Mouse (Mus musculus) gastrocnemius, adult 2 months (tissue): ENCODE data around the gene Gm20388. TPM values are rescaled to one million over a fixed set of nuclear protein-coding genes. Genes with fewer than 3 reads are reported as not detected.
A peak's percentile ranks its signal among the peaks of the same experiment; 100 is the strongest.
"Not testable (repeated sequence)": the region's sequence is repeated elsewhere in the genome, so short reads cannot be mapped to it uniquely, and the experiment has no call there.

Source experiments
- DNase-seq: peaks from one replicate; pipeline ENCODE4 v3.0.0; 2022
- H3K27ac ChIP-seq: fragments of 200-600 bp; 2 replicates; pipeline ENCODE4 v1.8.1; 2022; ENCODE audit warnings: mild to moderate bottlenecking
- H3K4me3 ChIP-seq: fragments of 200-600 bp; 2 replicates; pipeline ENCODE4 v1.8.1; 2022; ENCODE audit warnings: mild to moderate bottlenecking, moderate library complexity
- CTCF ChIP-seq: fragments of 200-600 bp; IDR thresholded peaks from 2 replicates; pipeline ENCODE4 v1.8.1; 2022; ENCODE audit warnings: antibody characterized with exemption, mild to moderate bottlenecking, moderate library complexity
- intact Hi-C: fragments of 180-260 bp; cut with DNase I; formaldehyde crosslinking; loops from one replicate; pipeline ENCODE4 v1.15.1; 2025
- total RNA-seq, 2 experiments: library from RNA; stranded (reverse); gene quantifications; 2 replicates each; pipeline ENCODE4 v1.2.3; 2021

The Gm20388 gene
- total RNA-seq, 2 experiments from 2014 or later: 6.1 to 15.0 TPM

DNA sequence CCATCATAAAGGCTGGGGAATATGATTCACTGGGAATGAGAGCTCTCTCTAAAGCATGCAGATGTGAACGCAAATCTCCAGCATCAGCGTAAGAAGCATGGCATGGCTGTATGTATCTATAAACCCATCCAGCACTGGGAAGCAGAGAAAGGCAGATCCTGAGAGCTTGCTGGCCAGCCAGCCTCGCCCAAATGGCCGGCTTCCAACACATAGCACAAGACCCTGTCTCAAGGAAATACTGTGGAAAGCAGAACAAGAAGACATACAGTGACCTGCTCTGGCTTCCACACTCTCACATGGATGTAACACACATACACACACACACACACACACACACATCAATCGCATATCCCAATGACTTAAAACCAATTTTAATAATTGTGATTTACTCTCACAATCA, 4252.6 kb downstream of the Gm20388 start:
- no peak for TF ChIP-seq CTCF
- Histone ChIP-seq H3K4me3 (no peak overlapping the region), H3K27ac (no peak overlapping the region)
- intact Hi-C loops: no loop called here
- no peak for DNase-seq

DNA sequence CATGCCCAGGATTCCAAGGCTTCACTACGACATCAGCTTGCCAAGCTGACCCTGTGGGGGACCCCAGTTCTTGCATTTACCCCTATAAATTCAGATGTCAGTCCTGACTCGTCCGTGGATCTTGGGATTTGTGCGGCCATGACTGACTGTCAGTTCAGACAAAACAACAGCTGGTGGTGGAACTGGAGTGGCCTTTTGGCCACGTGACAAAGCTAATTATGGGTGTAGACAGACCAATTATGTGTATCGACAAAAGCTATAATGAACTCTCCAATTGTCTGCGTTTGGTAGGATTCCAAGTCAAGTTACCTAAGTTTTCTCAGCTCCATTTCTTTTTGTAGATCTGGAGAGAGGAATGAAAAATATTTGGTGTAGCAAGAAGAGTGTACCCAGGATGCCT, 4259.1 kb downstream of the Gm20388 start:
- no peak overlapping the region for H3K27ac ChIP-seq
- no peak for TF ChIP-seq CTCF
- H3K4me3 ChIP-seq: no peak overlapping the region
- no peak for DNase-seq
- intact Hi-C loops: no loop called here

DNA sequence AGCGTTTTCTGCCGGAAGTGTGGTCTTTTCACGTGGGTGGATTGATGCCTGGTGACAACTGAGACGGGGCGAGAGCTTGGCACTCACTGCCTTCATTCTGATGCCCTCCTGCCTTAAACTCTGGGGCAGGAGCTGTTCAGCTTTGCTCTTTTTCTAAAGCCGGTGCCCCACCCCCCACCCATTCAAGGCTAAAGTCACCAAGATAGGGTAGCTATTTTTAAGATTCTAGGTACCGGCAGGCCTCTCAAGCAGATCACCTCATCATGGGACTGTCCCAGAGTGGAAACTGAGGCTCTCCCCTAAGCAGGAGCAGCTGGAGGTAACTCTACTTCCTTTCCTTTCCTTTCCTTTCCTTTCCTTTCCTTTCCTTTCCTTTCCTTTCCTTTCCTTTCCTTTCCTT, 4260.0 kb downstream of the Gm20388 start:
- no peak overlapping the region for H3K27ac ChIP-seq
- no peak for TF ChIP-seq CTCF
- no peak overlapping the region for H3K4me3 ChIP-seq
- no peak for DNase-seq
- intact Hi-C loops: no loop called here

DNA sequence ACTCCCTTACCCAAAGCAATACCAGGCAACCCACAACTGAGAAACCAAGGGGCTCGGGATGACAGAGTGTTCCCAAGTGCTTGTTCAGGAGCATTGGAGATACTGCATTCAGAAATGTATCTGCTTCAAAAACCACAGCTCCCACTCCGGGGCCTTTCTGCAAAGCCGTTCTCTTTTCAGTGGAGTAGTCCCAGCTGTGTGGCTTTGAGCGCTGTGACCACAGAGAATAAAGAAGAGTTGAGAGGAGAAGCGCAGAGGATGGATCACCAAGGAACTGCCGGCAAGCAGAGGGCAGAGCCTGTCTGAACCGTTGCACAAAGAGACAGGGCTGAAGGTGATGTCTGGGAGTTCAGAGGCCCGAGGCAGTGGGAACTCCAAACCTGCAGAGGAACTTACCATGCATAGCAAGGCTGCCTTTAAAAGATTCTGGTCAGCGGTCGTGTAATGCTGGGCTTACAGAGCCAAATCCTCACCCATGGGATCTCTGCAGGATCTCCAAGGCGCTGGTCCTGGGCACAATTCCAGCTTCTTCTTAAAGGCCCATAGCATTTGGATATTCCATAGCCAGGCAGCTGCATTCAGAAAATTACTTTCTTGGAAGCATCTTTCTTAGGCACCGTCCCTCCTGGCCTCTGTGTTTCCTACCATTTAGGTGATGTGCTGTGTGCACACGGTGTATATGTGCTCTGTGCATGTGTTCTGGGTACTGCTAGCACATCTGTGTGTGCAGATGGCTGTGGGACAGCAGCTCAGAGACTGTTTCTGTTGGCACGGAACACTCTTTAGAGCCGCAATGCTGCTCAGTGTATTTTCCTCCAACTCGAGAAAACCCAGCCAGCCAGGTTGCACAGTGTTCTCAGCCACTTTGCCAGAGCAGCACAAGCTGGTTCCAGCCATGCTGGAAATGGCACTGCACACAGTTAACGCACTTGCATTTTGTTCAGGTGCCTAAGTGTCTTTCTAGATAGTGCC, 4261.2 kb downstream of the Gm20388 start:
- DNase-seq: peak; percentile 33

DNA sequence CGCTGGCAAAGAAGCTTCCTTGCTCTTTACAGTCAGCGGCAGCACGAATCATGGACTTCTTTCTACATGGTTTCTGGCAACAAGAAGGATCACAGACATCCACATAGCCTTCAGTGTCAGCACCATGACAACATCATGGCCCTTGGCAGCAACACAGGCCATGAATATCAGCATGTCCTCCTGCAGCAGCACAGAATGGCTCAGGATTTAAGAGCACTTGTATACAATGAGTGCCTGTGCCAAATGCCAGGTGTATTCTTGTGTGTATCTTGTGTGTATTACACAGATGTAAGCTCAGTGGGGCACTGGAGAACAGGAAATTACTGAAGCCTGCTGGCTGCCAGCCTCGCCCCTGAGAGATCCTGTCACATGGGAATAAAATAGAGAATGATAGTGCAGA, 4263.0 kb downstream of the Gm20388 start:
- no peak for DNase-seq
- intact Hi-C loops: no loop called here
- no peak overlapping the region for H3K27ac ChIP-seq
- no peak for TF ChIP-seq CTCF
- H3K4me3 ChIP-seq: no peak overlapping the region

More for the DNA sequence above, 4261.2 kb downstream of the Gm20388 start:
- intact Hi-C loops: no loop called here
- Histone ChIP-seq H3K4me3 (no peak overlapping the region; the same call in 1 of the 2 replicates), H3K27ac (no peak overlapping the region)
- TF ChIP-seq CTCF: no peak

DNA sequence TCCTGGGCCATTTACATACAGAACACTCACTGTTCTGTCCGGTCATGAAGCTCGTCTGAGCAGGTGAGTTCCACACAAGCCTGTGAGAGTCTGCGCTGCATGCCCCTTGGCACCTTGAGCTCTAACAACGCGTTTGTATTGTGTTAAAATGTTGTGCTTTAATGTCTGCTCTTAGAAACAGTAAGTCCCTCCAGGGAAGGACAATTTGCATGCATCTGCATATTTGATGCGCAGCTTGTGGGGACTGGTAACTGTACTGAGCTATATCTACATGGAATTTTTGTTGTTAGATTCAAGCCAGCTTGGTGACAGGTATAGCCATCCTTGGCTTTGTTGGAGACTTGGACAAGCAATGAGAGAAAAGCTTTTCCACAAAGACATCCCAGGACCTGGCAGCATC, 4265.5 kb downstream of the Gm20388 start:
- DNase-seq: no peak
- intact Hi-C loops: no loop called here
- Histone ChIP-seq H3K27ac (no peak overlapping the region), H3K4me3 (no peak overlapping the region)
- no peak for TF ChIP-seq CTCF

DNA sequence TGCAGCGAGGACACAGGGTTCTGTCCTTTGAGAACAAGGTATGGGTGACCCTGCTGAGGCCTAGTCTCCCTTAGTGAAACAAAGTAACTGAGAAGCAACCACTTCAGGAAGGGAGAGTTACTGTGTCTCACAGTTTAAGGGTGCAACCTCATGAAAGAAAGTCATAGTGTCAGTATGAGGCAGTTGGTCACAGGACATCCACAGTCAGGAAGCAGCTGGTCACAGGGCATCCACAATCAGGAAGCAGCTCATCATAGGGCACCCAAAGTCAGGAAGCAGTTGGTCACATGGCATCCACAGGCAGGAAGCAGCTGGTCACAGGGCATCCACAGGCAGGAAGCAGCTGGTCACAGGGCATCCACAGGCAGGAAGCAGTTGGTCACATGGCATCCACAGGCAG, 4266.5 kb downstream of the Gm20388 start:
- DNase-seq, intact Hi-C loops, H3K4me3 ChIP-seq, H3K27ac ChIP-seq: not testable (repeated sequence)

DNA sequence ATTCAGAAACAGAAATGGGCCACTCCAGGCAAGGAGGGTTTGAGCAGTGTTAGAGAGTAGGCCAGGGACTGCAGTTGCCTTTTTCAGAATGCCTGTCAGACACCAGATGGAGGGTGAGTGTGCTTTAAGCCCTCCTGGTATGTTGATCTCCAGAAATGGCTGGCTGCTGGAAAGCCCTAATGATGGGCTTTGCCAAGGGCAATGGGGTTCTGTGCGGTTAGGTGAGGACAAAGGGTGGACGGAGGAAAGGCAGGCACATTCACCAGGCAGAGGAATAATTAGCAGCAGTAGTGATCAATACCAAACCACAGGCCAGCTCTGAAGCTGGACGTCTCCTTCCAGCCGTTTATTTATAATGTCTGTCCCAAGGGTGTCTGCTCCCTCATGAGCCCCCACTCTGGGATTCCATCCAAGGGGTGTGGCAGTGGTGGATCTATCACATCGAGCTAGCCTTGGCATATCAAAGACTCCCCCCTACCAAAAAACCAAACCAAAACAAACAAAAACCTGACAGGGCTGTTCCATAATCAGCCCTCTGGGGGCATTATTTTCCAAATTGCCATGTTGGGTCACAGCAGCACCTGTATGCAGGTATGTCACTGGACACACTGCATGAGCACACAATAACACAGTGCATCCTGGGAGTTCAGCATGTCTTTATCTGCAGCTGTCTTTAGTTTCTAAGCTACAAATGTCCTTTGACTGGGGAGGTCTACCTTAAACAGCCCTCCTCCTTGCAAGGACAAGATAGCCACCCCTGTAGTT, 4270.2 kb downstream of the Gm20388 start:
- Histone ChIP-seq H3K27ac (no peak overlapping the region), H3K4me3 (no peak overlapping the region)
- intact Hi-C loops: loop anchor here (5.0 kb wide), 1 partner anchor 91 kb away; no protein-coding TSS in a partner anchor
- no peak for TF ChIP-seq CTCF
- DNase-seq: no peak

DNA sequence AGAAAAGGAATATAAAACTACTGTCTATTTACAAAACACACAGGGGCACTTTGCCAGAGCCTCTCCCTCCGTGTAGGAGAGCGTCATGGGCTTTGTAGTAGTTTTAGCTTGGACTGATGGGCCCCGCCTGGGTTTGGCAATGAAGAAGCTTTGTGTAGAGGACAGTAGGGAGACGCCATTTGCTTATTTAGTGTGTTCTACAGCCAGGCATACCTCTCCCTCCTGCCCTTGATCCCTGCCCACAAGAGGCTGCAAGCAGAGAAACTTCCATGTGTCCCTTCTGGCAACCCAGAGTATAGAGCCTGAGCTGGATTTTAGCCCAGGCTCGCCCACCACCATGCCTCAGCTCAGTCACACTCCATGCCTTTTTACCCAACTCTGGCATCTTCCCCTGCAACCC, 4271.1 kb downstream of the Gm20388 start:
- no peak overlapping the region for H3K27ac ChIP-seq
- no peak overlapping the region for H3K4me3 ChIP-seq
- intact Hi-C loops: loop anchor here (5.0 kb wide), 1 partner anchor 91 kb away; no protein-coding TSS in a partner anchor
- TF ChIP-seq CTCF: no peak
- DNase-seq: no peak

DNA sequence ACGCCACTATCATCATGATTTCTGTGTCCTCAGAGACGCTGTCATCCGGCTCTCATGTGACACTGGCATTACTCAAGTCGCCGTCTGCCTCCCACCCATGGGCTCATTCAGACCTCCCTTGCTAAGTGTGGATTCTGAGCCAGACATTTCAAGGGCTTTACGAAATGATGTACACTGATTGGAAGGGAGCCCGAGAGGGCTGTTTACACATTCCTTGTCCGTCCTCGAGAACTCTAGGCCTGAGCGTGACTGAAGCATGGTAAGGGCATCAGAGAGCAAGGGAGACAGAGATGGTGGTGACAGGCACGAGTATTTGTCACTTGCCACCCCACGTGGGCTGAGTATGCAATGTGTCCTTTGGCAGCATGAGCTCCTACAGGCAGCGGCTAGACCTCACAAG, 4271.6 kb downstream of the Gm20388 start:
- DNase-seq: peak; percentile 24
- intact Hi-C loops: loop anchor here (5.0 kb wide), 1 partner anchor 90 kb away; no protein-coding TSS in a partner anchor
- no peak for TF ChIP-seq CTCF
- Histone ChIP-seq H3K27ac (peak overlapping the region; percentile 38; the same call in 1 of the 2 replicates), H3K4me3 (no peak overlapping the region)

DNA sequence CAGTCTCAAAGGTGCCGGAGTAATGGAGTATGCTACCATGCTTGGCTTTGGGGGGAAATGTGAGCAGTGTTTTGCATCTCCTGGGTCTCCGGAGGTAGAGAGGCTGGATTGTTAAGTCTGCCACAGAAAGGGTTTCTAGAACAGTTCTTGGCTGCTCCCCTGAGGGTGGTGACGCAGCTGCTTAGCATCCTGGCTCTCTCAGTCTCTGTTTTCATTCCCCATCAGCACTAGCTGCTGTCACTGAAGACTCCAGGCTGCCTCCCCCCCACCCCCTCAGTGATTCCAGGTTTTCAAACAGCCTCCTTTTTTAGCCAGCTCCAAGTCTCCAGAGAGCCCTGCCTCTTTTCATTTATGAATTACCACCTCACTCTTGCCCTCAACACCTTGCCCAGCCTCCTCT, 4273.4 kb downstream of the Gm20388 start:
- no peak for TF ChIP-seq CTCF
- Histone ChIP-seq H3K27ac (no peak overlapping the region), H3K4me3 (no peak overlapping the region)
- peak; percentile 38 for DNase-seq
- intact Hi-C loops: loop anchor here (5.0 kb wide), 1 partner anchor 88 kb away; no protein-coding TSS in a partner anchor

DNA sequence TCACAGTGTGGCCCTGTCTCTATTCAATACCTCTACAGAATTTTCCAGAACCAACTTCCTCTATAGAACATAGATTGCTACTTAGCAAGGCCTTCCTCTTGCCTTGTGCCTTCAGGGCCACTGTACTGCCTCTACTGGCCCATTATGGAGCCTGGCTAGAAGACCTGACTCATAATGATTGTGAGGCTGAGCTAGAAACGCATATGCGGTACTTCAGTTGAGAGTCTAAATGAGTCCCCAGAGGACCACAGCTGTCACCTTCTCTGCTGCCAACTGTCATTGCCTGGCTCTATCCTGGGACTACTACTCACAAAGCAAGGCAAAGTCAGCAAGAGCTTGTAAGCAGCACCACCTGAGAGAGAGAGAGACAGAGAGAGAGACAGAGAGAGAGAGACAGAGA, 4273.9 kb downstream of the Gm20388 start:
- H3K4me3 ChIP-seq: no peak overlapping the region
- intact Hi-C loops: loop anchor here (5.0 kb wide), 1 partner anchor 88 kb away; no protein-coding TSS in a partner anchor
- no peak for DNase-seq
- no peak; the same call in 1 of the 2 replicates for TF ChIP-seq CTCF
- H3K27ac ChIP-seq: no peak overlapping the region

DNA sequence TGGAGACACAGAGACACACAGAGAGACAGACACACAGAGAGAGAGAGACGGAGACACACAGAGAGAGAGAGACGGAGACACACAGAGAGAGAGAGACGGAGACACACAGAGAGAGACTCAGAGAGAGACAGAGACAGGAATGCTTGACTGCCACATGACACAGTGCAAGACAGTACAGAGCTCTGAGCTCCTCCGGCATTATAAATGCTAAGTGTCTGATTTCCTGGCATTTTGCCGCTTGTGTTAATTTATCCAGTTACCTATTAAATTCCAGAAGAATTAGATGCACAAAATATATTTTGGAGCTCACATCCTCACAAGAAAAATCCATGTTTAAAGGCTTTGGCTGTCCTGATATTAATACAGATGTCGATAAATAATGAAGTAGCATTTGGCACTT, 4274.4 kb downstream of the Gm20388 start:
- Histone ChIP-seq H3K27ac (no peak overlapping the region), H3K4me3 (no peak overlapping the region)
- intact Hi-C loops: no loop called here
- no peak for DNase-seq
- no peak for TF ChIP-seq CTCF
